Mouse (Mus musculus) embryonic facial prominence, embryonic 15.5 days (tissue): Measurements from ENCODE around the gene Hltf. TPM values are rescaled to one million over a fixed set of nuclear protein-coding genes. Genes with fewer than 3 reads are reported as not detected.

Experiments
- ATAC-seq: fragments of 200-750 bp; cut with Nextera tagmentation; 2 replicates; pipeline ENCODE4 v1.8.0; 2017; ENCODE audit warnings: low read depth, moderate TSS enrichment; ENCODE audit not compliant: insufficient number of reproducible peaks, low FRiP score, low TSS enrichment
- H3K27ac ChIP-seq: fragments of 300-500 bp; sonication (generic); replicated peaks from 2 replicates; pipeline ENCODE4 v1.5.1; 2015; ENCODE audit warnings: mild to moderate bottlenecking, inconsistent platforms
- H3K27me3 ChIP-seq: fragments of 300-500 bp; sonication (generic); 2 replicates; pipeline ENCODE4 v1.6.1; 2015; ENCODE audit warnings: inconsistent platforms
- H3K36me3 ChIP-seq: fragments of 300-500 bp; sonication (generic); 2 replicates; pipeline ENCODE4 v1.6.1; 2015; ENCODE audit warnings: mild to moderate bottlenecking, inconsistent platforms
- H3K4me1 ChIP-seq: fragments of 300-500 bp; sonication (generic); 2 replicates; pipeline ENCODE4 v1.6.1; 2015; ENCODE audit warnings: inconsistent platforms
- H3K4me2 ChIP-seq: fragments of 300-500 bp; sonication (generic); replicated peaks from 2 replicates; pipeline ENCODE4 v1.6.1; 2015; ENCODE audit warnings: mild to moderate bottlenecking, inconsistent platforms
- H3K4me3 ChIP-seq: fragments of 300-500 bp; sonication (generic); replicated peaks from 2 replicates; pipeline ENCODE4 v1.5.1; 2015; ENCODE audit warnings: mild to moderate bottlenecking, inconsistent platforms
- H3K9ac ChIP-seq: fragments of 300-500 bp; sonication (generic); 2 replicates; pipeline ENCODE4 v1.6.1; 2015; ENCODE audit warnings: inconsistent platforms
- H3K9me3 ChIP-seq: fragments of 300-500 bp; sonication (generic); replicated peaks from 2 replicates; pipeline ENCODE4 v1.6.1; 2016; ENCODE audit warnings: inconsistent platforms
- WGBS: fragments of 180-500 bp; shearing (Covaris S2); methylation state at CpG from one replicate; pipeline ENCODE4 v1.1.7; 2015; 5-methylcytosine and 5-hydroxymethylcytosine counted together
- polyA plus RNA-seq: library from polyadenylated mRNA; unstranded; fragments of >200 nt; fragmentation: Nextera tagmentation; extraction: Ambion mirVana; gene quantifications from 2 replicates; pipeline ENCODE4 v1.2.1, GENCODE M21; 2015

Hltf gene
- polyA plus RNA-seq, 1 experiment from 2014 or later: 16.3 TPM

- H3K9ac ChIP-seq: no peak overlapping the region
- H3K4me2 ChIP-seq: no peak overlapping the region
- no peak overlapping the region for H3K4me3 ChIP-seq
- WGBS: 89% methylated on average over 1 of the region's 1 CpGs
- H3K27me3 ChIP-seq: no peaks in the 10 kb centered on the region
- no peaks in the 10 kb centered on the region for H3K9me3 ChIP-seq
- no peak overlapping the region for H3K27ac ChIP-seq
- no peaks in the 10 kb centered on the region for H3K4me1 ChIP-seq
- ATAC-seq: no peak
- H3K36me3 ChIP-seq: no peaks in the 10 kb centered on the region; the same call in 1 of the 2 replicates
These were observed 75.1 kb downstream of the Hltf start for GRCm38 (mm10) chr3:20132731-20133130.

DNA sequence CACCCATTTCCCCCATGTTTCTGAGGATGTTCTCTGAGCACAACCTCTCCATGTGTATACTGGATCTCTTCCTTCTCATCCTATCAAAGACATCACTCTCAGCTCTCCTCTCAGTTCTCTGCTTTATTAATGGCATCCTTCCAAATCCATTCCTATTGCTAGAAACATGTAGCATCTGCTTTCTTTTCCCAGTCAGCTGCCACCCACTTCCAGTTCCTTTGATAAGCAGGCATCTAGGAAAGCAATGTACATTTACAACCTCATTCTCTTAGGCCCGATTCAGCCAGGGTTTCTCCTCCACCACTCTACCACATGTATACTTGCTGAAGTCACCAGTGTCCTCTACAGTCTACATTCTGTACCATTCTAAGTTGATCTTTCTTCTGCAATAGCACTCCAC, 76.1 kb downstream of the Hltf start:
- no peaks in the 10 kb centered on the region for H3K4me1 ChIP-seq
- H3K36me3 ChIP-seq: no peaks in the 10 kb centered on the region; the same call in 1 of the 2 replicates
- H3K27ac ChIP-seq: no peak overlapping the region
- no peaks in the 10 kb centered on the region for H3K9me3 ChIP-seq
- no peak overlapping the region for H3K9ac ChIP-seq
- WGBS: 78% methylated on average over 1 of the region's 1 CpGs
- H3K27me3 ChIP-seq: no peaks in the 10 kb centered on the region
- no peak for ATAC-seq
- no peak overlapping the region for H3K4me2 ChIP-seq
- H3K4me3 ChIP-seq: no peak overlapping the region

GRCm38 (mm10) chr3:20134545-20134944, 76.9 kb downstream of the Hltf start:
- H3K4me3 ChIP-seq: no peak overlapping the region
- no peak overlapping the region for H3K27ac ChIP-seq
- ATAC-seq: no peak
- H3K27me3 ChIP-seq: no peaks in the 10 kb centered on the region
- no peaks in the 10 kb centered on the region; the same call in 1 of the 2 replicates for H3K36me3 ChIP-seq
- no peaks in the 10 kb centered on the region for H3K9me3 ChIP-seq
- 72% methylated on average over 3 of the region's 3 CpGs for WGBS
- no peaks in the 10 kb centered on the region for H3K4me1 ChIP-seq
- H3K9ac ChIP-seq: no peak overlapping the region
- H3K4me2 ChIP-seq: no peak overlapping the region

DNA sequence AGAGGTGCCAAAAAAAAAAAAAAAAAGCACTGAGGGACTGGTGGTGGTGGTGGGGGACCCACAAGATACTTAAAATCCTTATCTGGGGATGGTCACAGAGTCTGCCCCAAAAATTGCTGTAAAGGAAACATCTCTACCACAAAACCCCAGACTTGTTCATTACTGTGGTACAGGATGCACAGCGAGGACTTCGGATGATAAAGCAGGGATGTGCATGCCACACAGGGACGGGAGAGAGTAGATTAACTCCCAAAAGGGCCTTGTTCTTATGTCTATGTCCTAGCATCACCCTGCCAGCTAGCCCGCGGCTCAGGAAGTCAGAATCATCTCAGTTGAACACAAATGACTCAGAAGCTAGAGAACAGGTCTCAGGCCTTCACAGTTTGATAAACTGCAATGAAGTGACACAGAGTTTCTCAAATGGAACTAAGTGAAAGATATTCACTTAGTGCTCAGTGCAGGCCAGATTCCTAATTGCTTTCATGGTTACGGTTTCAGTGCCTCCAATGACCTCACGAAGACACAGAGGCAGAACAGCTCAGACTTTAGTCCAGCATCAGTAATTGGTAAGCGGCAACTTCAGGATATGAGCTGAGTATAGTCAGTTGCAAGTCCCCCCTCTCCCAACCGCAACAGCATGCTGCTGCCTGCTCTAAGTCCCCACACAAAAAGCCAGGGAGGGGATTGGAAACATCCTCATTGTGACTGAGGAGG, 79.4 kb downstream of the Hltf start:
- H3K27ac ChIP-seq: no peak overlapping the region
- H3K4me3 ChIP-seq: no peak overlapping the region
- H3K9me3 ChIP-seq: no peaks in the 10 kb centered on the region
- ATAC-seq: no peak
- H3K4me1 ChIP-seq: no peaks in the 10 kb centered on the region
- H3K4me2 ChIP-seq: no peak overlapping the region
- H3K36me3 ChIP-seq: no peaks in the 10 kb centered on the region
- no peak overlapping the region for H3K9ac ChIP-seq
- no peaks in the 10 kb centered on the region for H3K27me3 ChIP-seq
- WGBS: 88% methylated on average over 9 of the region's 9 CpGs

- no peak for ATAC-seq
- Histone ChIP-seq H3K36me3 (no peaks in the 10 kb centered on the region), H3K27me3 (no peaks in the 10 kb centered on the region), H3K9ac (no peak overlapping the region), H3K4me3 (no peak overlapping the region), H3K4me1 (no peaks in the 10 kb centered on the region), H3K4me2 (no peak overlapping the region), H3K27ac (no peak overlapping the region), H3K9me3 (no peaks in the 10 kb centered on the region)
These were observed 83.6 kb downstream of the Hltf start for GRCm38 (mm10) chr3:20141240-20141639.

- Histone ChIP-seq H3K4me2 (no peak overlapping the region), H3K36me3 (no peaks in the 10 kb centered on the region), H3K4me3 (no peak overlapping the region), H3K9me3 (no peaks in the 10 kb centered on the region), H3K9ac (no peak overlapping the region), H3K27me3 (no peaks in the 10 kb centered on the region), H3K27ac (no peak overlapping the region), H3K4me1 (no peaks in the 10 kb centered on the region)
- 38% methylated on average over 1 of the region's 1 CpGs for WGBS
- ATAC-seq: no peak
These were observed 84.1 kb downstream of the Hltf start for GRCm38 (mm10) chr3:20141679-20142078.

- no peaks in the 10 kb centered on the region for H3K27me3 ChIP-seq
- H3K4me2 ChIP-seq: no peak overlapping the region
- H3K4me1 ChIP-seq: no peaks in the 10 kb centered on the region
- no peak overlapping the region for H3K4me3 ChIP-seq
- WGBS: 77% methylated on average over 2 of the region's 2 CpGs
- no peaks in the 10 kb centered on the region for H3K9me3 ChIP-seq
- no peaks in the 10 kb centered on the region for H3K36me3 ChIP-seq
- H3K9ac ChIP-seq: no peak overlapping the region
- H3K27ac ChIP-seq: no peak overlapping the region
- no peak for ATAC-seq
These were observed 84.5 kb downstream of the Hltf start for GRCm38 (mm10) chr3:20142101-20142500.

GRCm38 (mm10) chr3:20142576-20142975, 85.0 kb downstream of the Hltf start:
- no peaks in the 10 kb centered on the region for H3K27me3 ChIP-seq
- ATAC-seq: no peak
- no peaks in the 10 kb centered on the region for H3K36me3 ChIP-seq
- H3K9me3 ChIP-seq: no peaks in the 10 kb centered on the region
- no peaks in the 10 kb centered on the region for H3K4me1 ChIP-seq
- no peak overlapping the region for H3K9ac ChIP-seq
- 60% methylated on average over 3 of the region's 3 CpGs for WGBS
- H3K27ac ChIP-seq: no peak overlapping the region
- H3K4me2 ChIP-seq: no peak overlapping the region
- no peak overlapping the region for H3K4me3 ChIP-seq

DNA sequence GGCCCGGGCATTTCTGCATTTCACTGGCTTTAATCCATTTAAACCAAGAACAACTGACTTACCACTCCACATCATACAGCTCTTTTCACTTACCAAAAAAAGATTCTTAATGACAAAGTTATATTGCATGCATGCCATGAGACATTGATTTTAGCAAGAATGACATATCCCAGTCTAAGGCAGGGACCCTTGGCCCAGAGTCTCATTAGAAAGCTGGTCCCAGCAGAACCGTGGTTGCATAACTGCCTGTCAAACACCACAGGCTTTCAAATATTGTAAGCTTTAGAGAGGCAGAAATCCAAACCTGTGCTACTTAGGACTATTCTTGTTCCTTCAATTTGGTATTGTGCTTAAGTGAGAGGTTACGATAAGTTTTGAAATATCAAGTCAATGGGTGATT, 86.1 kb downstream of the Hltf start:
- H3K4me2 ChIP-seq: no peak overlapping the region
- 58% methylated on average over 3 of the region's 3 CpGs for WGBS
- no peak overlapping the region for H3K4me3 ChIP-seq
- 0 out of 2 replicates have a peak, but pooled peaks cover 3% of the 10 kb centered on the region for H3K36me3 ChIP-seq
- no peak for ATAC-seq
- no peaks in the 10 kb centered on the region for H3K4me1 ChIP-seq
- H3K9me3 ChIP-seq: no peaks in the 10 kb centered on the region
- no peak overlapping the region for H3K9ac ChIP-seq
- H3K27me3 ChIP-seq: no peaks in the 10 kb centered on the region
- H3K27ac ChIP-seq: no peak overlapping the region

GRCm38 (mm10) chr3:20144401-20144800, 86.8 kb downstream of the Hltf start:
- 39% methylated on average over 2 of the region's 2 CpGs for WGBS
- Histone ChIP-seq H3K4me3 (no peak overlapping the region), H3K9me3 (no peaks in the 10 kb centered on the region), H3K4me1 (no peaks in the 10 kb centered on the region), H3K27ac (no peak overlapping the region), H3K27me3 (no peaks in the 10 kb centered on the region), H3K4me2 (no peak overlapping the region), H3K36me3 (0 out of 2 replicates have a peak, but pooled peaks cover 6% of the 10 kb centered on the region), H3K9ac (no peak overlapping the region)
- ATAC-seq: no peak

GRCm38 (mm10) chr3:20145696-20146113, 88.1 kb downstream of the Hltf start:
- no peaks in the 10 kb centered on the region for H3K9me3 ChIP-seq
- no peaks in the 10 kb centered on the region for H3K27me3 ChIP-seq
- H3K9ac ChIP-seq: no peak overlapping the region
- H3K4me2 ChIP-seq: no peak overlapping the region
- H3K4me1 ChIP-seq: no peaks in the 10 kb centered on the region
- 41% methylated on average over 1 of the region's 1 CpGs for WGBS
- no peak for ATAC-seq
- H3K4me3 ChIP-seq: no peak overlapping the region
- H3K27ac ChIP-seq: no peak overlapping the region
- 0 out of 2 replicates have a peak, but pooled peaks cover 6% of the 10 kb centered on the region for H3K36me3 ChIP-seq

- WGBS: 22% methylated on average over 7 of the region's 7 CpGs
- H3K9me3 ChIP-seq: no peaks in the 10 kb centered on the region
- H3K4me3 ChIP-seq: no peak overlapping the region
- H3K27ac ChIP-seq: no peak overlapping the region
- H3K4me1 ChIP-seq: no peaks in the 10 kb centered on the region
- no peaks in the 10 kb centered on the region for H3K27me3 ChIP-seq
- ATAC-seq: no peak
- no peak overlapping the region for H3K9ac ChIP-seq
- H3K4me2 ChIP-seq: no peak overlapping the region
- H3K36me3 ChIP-seq: 0 out of 2 replicates have a peak, but pooled peaks cover 6% of the 10 kb centered on the region
These were observed 89.3 kb downstream of the Hltf start for GRCm38 (mm10) chr3:20146884-20147395.
